Mouse (Mus musculus) R1 (cell line): ENCODE measurements around the gene Vmn1r40.

Experiments
- DNase-seq: peaks from one replicate; pipeline ENCODE4 v3.0.0-alpha.2; 2018; ENCODE audit warnings: low read depth, low spot score

Gene Vmn1r40

DNA sequence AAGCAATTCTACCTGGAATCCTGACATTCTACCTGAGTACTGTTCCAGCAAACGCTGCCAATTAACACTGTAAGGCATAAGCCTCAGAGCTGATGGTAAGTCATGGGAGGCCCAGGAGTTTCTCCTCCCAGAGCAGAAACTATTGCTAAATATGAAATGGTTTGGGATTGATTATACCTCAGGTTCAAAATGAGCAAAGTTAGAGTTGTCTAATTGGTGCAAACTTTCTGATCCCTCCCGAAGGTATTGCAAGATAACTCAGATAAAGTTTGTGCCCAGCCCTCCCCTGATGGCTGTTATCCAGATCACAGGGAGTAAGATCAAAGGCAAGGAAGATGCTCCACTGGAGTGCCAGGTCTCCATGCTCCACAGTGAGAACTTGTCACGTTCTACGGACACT lies at the start of gene Vmn1r40:
Vmn1r40 (plus strand) TSS at position 301 of the 400 bp plus-strand sequence.
- DNase-seq = no peak

DNA sequence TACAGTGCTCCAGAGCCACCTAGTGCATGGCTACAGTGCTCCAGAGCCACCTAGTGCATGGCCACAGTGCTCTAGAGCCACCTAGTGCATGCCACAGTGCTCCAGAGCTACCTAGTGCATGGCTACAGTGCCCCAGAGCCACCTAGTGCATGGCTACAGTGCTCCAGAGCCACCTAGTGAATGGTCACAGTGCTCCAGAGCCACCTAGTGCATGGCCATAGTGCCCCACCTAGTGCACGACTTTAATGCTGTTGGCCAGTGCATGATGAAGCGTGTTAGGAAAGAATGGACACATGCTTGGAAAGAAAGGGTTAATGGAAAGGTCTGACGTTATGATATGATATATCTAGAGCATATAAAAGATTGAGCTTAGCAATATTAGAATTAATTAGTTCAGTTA lies 49.0 kb upstream of the Vmn1r40 start:
- DNase-seq = no peak

- DNase-seq = no peak
Observed at GRCm38 (mm10) chr6:89658931-89659330, 48.4 kb upstream of the Vmn1r40 start.

DNA sequence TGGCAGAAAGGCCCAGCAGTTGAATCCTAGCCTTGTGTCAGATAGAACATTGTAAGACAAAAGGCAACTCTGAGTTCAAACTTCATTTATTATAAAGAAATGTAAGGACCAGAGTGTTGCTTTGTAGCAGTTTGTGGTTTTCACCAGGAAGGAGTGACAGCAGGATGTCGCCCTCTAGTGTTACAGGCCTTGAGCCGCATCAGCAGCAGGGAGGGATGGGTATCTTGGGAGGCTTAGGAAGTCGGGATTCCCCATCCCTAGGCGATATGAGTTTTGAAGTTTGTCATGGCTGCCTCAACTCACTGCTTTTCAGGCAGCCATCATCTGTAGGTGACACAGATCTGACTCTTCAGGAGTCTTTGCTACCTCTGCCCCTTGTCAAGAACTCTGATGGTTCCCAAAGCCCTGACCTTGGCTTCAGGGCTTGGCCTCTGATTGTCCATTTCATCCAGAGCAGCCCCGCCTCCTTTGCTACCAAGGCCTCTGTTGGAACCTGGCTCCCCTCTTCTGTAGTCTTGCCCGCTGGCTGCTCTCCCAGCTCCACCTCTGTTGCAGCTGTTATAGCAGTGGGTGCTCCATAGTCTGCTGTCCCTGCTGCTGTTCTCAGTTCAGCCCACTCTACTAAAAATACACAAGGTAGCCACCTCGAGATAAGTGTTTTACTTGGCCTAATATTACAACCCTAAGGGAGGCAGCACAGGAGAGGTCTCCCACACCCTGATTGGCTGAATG lies 47.5 kb upstream of the Vmn1r40 start:
- DNase-seq = peak; percentile 40

- DNase-seq = no peak
Observed at GRCm38 (mm10) chr6:89660490-89660889, 46.9 kb upstream of the Vmn1r40 start.

DNA sequence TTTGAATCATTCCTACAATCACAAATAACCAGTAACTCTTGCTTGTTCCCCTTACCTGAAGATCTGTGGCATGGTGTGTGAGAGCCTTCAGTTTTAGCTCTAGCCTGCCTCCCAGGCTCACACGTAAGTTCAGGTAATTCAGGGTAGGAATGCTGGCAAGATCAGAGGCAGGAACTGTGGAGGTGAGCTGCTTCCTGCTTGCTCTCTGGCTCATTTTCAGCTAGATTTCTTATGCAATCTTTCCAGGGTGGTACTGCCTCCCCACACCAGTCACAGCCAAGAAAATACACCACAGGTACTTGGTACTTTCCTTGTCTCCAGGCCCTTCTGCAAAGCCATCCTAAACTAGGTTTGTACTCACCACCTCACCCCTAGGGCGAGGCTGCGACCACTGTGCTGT lies 44.8 kb upstream of the Vmn1r40 start:
- no peak for DNase-seq

DNA sequence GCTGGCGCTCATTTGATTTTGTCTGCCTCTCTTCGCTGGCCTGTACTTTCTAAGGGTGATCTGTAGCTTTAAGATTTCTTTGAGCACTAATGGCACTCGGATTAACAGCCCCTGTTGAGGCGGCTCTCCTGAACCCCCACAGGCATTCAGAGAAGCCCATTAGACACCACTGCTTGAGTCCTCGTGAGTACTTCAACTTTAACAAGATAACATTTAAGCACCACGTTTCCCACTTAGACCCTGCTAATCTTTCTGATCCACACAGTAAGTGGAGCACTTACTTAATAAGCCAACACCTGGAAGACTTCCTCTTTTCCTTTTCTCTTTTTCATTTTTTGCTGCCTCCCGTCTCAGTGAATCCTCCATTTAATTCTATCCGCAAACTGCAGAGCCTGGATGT lies 42.2 kb upstream of the Vmn1r40 start:
- DNase-seq = no peak

- no peak for DNase-seq
Observed at GRCm38 (mm10) chr6:89665667-89666066, 41.7 kb upstream of the Vmn1r40 start.

- DNase-seq = no peak
Observed at GRCm38 (mm10) chr6:89666976-89667375, 40.4 kb upstream of the Vmn1r40 start.

DNA sequence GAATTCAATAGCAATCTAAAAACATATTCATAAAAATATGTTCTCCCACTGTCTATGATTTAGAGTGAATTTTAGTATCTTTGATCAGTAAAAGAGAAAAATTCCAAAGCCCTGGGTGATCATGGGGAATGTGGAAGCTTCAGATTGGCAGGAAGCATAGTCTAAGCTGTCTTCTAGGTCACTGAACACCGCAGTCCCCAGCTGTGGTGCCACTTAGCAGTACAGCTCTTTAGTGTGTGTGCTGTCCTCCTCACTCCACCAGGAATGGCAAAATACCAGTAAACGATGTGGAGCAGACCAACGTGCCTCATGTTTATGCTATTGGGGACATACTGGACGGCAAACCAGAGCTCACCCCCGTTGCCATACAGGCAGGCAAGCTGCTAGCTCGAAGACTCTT lies 37.8 kb upstream of the Vmn1r40 start:
- DNase-seq = no peak

DNA sequence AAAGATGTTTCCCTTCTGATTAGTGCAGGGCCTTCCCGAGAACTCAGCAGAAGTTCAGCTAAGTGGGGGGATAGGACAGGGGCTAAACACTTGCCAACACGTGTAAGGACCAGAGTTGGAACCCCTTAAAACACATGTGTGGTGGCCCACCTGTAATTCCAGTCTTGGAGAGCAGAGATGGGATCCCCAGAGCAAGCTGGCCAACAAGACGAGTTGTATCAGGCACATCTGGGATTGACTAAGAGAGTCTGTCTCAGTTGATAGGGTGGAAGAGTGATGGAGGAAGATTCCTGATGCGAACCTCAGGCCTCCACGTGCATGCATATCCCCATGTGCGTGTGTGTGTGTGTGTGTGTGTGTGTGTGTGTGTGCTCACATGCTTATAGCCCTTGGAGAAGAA lies 35.9 kb upstream of the Vmn1r40 start:
- DNase-seq = no peak

DNA sequence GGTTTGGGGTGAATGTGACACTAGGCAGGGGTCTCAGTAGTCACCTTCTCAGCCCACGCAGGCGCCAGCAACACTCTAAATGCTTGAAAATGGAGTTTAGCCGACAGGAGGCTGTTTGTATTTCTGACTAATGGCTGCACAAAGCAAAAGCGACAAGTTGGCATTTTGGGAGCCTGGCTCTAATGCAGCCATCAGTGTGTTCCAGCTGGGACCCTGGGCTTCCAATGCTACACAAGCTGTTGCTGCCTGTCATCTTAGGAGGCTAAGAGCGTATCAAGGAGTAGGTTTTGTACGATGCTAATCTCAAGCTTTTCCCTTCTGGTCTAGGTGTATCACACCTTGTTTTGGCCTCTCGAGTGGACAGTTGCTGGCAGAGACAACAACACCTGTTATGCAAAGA lies 34.7 kb upstream of the Vmn1r40 start:
- no peak for DNase-seq

DNA sequence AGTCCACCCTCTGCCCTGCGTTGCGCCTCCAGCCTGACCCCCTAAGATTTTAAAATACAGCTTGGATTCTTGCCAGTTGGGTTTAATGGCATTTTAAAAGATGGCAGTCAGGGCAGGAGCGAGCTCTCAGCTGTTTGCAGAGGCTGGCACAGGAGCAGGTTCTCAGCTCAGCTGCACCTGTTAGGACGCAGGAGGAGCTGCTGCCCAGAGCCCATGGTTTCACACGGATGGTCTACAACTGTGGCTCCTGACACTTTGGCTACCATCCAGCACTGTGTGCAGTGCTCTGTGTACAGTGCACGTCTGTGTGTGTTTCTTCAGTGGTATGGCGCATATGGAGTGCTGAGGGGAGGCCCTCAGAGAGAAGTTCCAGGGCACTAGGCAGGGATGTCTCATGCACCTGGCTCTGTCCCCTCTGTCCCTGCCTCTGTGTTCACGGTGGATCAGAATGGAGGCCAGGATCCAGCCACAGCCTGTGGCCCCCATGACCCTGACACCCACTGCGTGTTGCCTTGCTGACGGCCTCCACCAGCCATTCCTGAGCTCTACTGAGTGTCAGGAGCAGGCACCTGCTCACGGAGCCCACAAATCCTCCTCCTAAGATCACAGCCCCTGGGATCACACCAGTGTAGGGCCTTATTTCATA lies 34.1 kb upstream of the Vmn1r40 start:
- no peak for DNase-seq

DNA sequence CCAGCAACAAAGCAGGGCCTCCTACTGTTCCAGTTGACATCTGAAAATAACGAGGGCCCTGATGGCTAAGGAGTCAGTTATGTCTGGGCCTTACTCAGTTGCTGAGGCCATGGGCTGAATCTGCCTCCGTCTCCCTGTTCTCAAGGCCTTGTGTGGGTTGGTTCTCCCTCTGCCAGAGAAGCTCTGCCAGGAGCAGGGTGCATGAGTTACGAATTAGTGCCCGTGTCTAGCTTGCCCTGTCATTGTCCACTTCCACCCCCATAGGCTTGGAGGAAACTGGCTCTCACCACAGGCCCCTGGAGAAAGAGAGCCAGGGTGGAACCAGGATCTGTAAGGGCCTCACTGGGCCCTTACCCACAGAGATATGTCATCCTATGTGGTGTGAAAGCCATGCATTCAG lies 28.8 kb upstream of the Vmn1r40 start:
- no peak for DNase-seq

DNA sequence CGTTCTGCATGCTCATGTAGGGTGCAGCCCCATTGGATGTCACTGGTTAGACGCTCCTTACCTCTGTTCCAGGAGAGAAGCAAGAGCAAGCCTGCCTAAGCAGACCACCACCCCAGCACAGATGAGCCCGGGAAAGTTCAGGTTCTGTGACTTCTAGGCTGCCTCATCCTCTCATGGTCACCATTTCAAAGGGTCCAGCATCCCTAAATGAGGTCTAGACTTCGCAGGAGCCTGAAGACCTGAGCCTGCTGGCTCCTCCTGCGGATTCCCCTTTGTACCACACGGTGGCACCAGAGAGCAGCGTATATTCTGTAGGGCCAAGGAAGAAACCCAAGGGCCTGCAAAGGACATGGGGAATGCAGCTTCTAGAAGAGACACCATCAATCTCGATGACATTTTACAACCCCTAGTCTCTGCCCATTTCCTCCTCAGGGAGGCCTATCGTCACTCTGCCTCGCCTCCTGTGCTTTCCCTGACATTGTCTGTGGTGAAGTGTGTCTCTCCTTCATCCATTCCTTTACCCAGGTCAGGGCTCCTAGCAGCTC lies 28.0 kb upstream of the Vmn1r40 start:
- peak; percentile 71 for DNase-seq

- DNase-seq = peak; percentile 80
Observed at GRCm38 (mm10) chr6:89680155-89680554, 27.2 kb upstream of the Vmn1r40 start.

DNA sequence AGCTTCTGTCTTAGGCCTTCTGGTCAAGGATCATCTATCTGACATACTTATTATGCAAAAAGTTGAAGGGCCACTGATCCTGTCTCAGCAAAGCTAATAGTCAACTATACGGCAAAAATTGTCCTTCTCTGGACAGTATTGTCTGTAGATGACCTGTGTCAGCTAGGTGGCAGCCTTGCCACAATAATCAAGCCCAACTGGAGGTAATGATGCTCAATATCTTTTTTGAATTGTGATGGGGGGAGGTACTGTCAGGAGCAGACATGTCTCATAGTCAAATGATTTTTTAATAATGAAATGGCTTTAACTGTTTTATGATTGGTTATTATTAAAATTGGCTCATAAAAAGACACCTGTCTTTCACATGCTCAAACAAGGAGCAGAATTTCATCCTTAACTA lies 23.1 kb upstream of the Vmn1r40 start:
- no peak for DNase-seq

DNA sequence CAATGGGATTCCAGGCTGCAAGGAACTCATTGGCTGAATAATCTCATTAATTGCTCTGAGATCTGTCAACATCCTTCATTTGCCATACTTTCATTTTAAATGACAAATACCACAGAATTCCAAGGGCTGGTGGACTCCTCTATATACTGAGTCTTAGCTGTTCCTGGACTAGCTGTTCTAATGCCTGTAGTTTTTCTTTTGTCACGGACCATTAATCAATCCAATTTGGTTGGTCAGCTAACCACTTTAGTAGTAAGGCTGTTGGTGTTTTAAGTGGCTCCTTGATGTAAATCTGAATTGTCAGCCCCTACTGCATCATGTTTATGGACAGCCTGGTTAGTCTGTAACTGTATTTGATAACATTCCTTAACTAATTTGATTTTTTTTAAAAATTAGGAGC lies 20.2 kb upstream of the Vmn1r40 start:
- no peak for DNase-seq

- no peak for DNase-seq
Observed at GRCm38 (mm10) chr6:89706624-89707023, 716 bp upstream of the Vmn1r40 start.

GRCm38 (mm10) chr6:89718051-89718450 lies 10.7 kb downstream of the Vmn1r40 start:
- DNase-seq = no peak

- no peak for DNase-seq
Observed at GRCm38 (mm10) chr6:89740466-89740865, 33.1 kb downstream of the Vmn1r40 start, which contains the start of gene Vmn1r41. Gene Vmn1r41 (plus strand): TSS chr6:89740766.

DNA sequence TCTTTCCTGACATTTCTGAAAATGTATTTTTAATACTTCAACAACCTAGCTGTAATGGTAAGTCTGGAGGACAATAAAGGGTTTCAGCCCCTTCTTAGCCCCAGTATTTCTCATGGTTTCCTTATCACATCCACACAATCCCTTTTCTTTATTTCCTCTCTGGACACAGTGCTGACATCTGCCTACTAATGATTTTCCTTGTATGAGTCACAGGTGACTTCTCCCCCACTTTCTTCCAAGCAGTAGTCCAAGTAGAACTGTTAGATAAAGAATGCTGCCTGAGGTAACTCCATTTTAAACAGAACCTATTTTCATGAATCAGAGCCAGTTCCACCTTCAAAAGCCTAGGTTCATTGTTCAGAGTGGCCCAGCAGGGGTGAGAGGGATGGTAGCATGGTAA lies 35.5 kb downstream of the Vmn1r40 start:
- DNase-seq = no peak
